Mouse (Mus musculus): ENCODE measurements around the gene Bcr. TPM values are rescaled to one million over a fixed set of nuclear protein-coding genes. Genes with fewer than 3 reads are reported as not detected.

Bcr gene
- 32.3 and 37.9 TPM in 2 replicates for polyA plus RNA-seq (2012; rRNA removed)

DNA sequence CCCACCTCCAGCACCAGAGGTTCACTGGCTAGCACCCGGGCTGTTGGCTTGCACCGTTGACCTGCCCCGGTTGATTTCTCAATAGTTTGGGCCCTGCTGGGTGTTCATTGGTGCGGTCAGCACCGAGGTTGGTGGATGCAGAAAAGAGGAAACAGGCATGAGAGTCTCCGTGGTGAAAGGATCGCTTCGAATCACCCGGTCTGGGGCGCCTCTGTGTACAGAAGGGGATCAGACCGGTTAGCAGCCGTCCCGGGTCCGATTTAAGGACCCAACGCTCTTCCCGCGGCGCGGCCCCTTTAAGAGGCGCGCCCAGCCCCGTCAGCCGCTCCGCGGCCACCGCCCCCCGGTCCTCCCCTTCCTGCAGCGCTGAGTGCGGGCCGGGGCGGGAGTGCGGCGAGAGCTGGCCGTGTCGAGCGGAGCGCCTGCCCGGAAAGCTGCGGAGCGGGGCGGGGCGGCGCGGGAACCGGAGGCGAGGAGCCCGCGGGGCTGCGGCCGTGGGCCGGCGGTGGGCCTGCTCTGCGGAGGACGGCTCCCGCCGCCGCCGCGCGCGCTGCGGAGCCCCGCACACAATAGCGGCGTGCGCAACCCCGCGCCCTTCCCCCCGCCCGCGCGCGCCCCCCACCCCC is at the start of gene Bcr:
TSS of gene Bcr (plus strand) at position 376 of the 626 bp plus-strand sequence.

DNA sequence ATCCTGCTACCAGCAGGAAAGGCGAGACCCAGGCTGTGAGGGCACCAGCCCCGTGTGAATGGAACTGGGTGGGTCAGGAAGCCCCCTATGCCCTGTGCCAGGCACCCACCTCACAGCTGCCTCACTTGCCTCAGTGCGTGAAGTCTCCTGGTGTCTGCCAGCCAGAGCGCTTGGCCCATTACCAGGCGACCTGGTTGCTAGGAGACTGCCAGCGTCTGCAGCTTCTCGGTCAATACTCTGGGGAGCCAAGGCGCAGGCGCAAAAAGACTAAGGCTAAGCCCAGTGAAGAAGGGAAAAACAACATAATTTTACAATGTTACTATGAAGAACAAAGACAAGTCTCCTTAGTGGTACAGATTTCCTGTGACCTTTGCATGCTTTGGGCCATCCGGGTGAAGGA is 28.0 kb upstream of the Bcr start, which contains the start of gene Rsph14:
TSS of gene Rsph14 (minus strand) at position 192 of the 400 bp plus-strand sequence.

DNA sequence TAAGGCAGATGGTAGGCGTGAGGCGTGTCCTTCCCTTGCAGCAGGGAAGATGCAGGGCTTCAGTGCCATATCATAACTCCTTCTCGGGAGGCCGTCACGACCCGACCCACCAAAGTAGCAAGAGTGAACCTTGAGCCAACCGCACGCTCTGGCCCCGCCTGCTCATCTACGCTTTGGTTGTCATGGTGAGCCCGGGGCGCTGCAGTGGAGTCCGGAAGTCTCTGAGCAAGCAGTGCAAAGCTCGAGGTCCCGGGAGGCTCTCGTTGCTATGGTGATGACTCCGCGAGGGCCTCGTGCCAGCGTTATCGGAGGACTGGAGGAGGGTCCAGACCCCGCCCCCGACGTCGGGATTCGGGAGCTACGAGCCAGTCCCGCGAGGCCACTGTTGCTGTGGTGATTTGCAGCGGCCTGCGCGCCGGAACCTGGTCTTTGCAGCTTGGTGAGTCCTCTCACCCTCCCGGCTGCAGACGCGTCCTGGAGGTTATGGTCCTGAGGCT is 23.5 kb upstream of the Bcr start, which contains the start of gene Rab36:
TSS of gene Rab36 (plus strand) at position 176 of the 497 bp plus-strand sequence.

DNA sequence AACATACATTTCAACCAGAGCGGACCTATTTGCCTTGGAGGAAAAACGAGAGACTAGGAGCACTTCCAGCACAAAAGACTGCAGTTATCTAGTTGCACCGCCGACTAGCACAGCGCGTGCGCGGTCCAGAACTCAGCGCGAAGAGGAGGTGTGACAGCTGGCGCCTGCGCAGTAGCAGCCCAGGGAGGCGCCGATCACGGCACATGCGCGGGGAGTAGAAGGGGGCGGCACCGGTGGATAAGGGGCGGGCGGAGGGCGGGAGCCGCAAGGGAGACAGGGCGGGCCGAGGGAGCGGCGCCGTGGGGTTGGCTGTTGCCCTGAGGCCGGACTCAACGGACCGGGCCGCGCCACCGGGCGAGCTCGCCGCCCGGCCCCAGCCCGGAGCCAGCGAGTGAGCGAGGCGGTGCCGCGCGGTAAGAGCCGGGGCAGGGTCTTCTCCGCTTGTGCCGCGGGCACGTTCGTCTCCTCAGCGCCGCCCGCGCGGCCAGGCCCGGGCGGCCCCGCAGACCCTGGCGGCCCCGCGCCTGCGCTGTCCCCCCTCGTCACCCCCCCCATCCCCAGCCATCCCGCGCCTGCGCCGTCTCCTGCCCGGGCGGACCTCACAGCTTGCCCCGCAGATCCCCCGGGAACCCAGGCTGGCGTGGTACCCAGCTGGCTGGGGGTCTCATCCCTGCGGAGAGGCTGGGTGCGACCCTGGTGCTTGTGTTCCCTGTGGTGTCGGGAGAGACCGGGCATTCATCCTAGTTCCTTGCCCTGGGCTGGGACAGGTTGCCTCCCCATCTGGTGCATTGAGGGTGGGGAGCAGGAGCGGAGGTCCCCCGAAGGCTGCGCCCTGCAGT is 151.6 kb downstream of the Bcr start, which contains the start of gene Specc1l:
TSS of gene Specc1l (plus strand) at position 267 of the 839 bp plus-strand sequence.

Other genes starting within 250 kb of the Bcr start
- gene Gnaz, start 93.4 kb upstream of the Bcr start, polyA plus RNA-seq (2012; rRNA removed), result 7.5 and 8.9 TPM in 2 replicates
- gene Rsph14, start 28.0 kb upstream of the Bcr start, polyA plus RNA-seq (2012; rRNA removed), result 0.05 and 0.09 TPM in 2 replicates
- 11.6 and 19.1 TPM in 2 replicates for gene Rab36, start 23.5 kb upstream of the Bcr start, polyA plus RNA-seq (2012; rRNA removed)
- 31.3 and 34.5 TPM in 2 replicates for gene Specc1l, start 151.5 kb downstream of the Bcr start, polyA plus RNA-seq (2012; rRNA removed)

Measured in central nervous system, embryonic 11.5 days (tissue).